Mouse (Mus musculus) adrenal gland (tissue): ENCODE measurements at regions not wholly inside any gene's neighbourhood (a gene's known extent, or its start where the extent isn't known, plus 50 kb on each side); places are given as distances from the start of the nearest gene placed in this dataset.

Source experiments
- intact Hi-C: fragments of 180-260 bp; cut with DNase I; formaldehyde crosslinking; loops from one replicate; pipeline ENCODE4 v1.15.1; 2025

GRCm38 (mm10) chr12:99039497-99040322 is 119.3 kb downstream of the Ttc8 start:
- intact Hi-C loops = no loop called here

GRCm38 (mm10) chr12:99041606-99042005 is 121.2 kb downstream of the Ttc8 start:
- intact Hi-C loops = no loop called here

GRCm38 (mm10) chr12:99042918-99043862 is 122.8 kb downstream of the Ttc8 start:
- intact Hi-C loops = no loop called here

GRCm38 (mm10) chr12:99044477-99044876 is 124.1 kb downstream of the Ttc8 start:
- intact Hi-C loops = no loop called here

GRCm38 (mm10) chr12:99050426-99050825 is 130.1 kb downstream of the Ttc8 start:
- intact Hi-C loops = no loop called here

- intact Hi-C loops = no loop called here
These were observed 132.2 kb downstream of the Ttc8 start for GRCm38 (mm10) chr12:99052599-99052998.

- intact Hi-C loops = no loop called here
These were observed 137.1 kb downstream of the Ttc8 start for GRCm38 (mm10) chr12:99057521-99057920.

GRCm38 (mm10) chr12:99058916-99059315 is 138.5 kb downstream of the Ttc8 start:
- intact Hi-C loops = no loop called here

GRCm38 (mm10) chr12:99059491-99059890 is 139.1 kb downstream of the Ttc8 start:
- intact Hi-C loops = no loop called here

- intact Hi-C loops = no loop called here
These were observed 140.3 kb downstream of the Ttc8 start for GRCm38 (mm10) chr12:99060702-99061101.

GRCm38 (mm10) chr12:99063441-99063840 is 143.1 kb downstream of the Ttc8 start:
- intact Hi-C loops = no loop called here

- intact Hi-C loops = no loop called here
These were observed 143.5 kb downstream of the Ttc8 start for GRCm38 (mm10) chr12:99063885-99064284.

GRCm38 (mm10) chr12:99067962-99068361 is 147.6 kb downstream of the Ttc8 start:
- intact Hi-C loops = no loop called here

GRCm38 (mm10) chr12:99073766-99074165 is 153.4 kb downstream of the Ttc8 start:
- intact Hi-C loops = no loop called here

- intact Hi-C loops = no loop called here
These were observed 157.0 kb downstream of the Ttc8 start for GRCm38 (mm10) chr12:99077366-99077765.

- intact Hi-C loops = loop anchor here (5.0 to 10.0 kb wide), 3 partner anchors 782 to 1027 kb away; partner anchors contain the start of gene Kcnk13
These were observed 159.5 kb downstream of the Ttc8 start for GRCm38 (mm10) chr12:99079873-99080272.

- intact Hi-C loops = loop anchor here (5.0 to 10.0 kb wide), 3 partner anchors 779 to 1024 kb away; partner anchors contain the start of gene Kcnk13
These were observed 163.2 kb downstream of the Ttc8 start for GRCm38 (mm10) chr12:99083616-99084015.

GRCm38 (mm10) chr12:99084144-99084543 is 163.8 kb downstream of the Ttc8 start:
- intact Hi-C loops = loop anchor here (5.0 to 10.0 kb wide), 3 partner anchors 778 to 1023 kb away; partner anchors contain the start of gene Kcnk13

- intact Hi-C loops = loop anchor here (10.0 kb wide), 1 partner anchor 878 kb away; the partner anchor contains the start of gene Kcnk13
These were observed 166.9 kb downstream of the Ttc8 start for GRCm38 (mm10) chr12:99087286-99087685.

- intact Hi-C loops = no loop called here
These were observed 171.4 kb downstream of the Ttc8 start for GRCm38 (mm10) chr12:99091770-99092169.

- intact Hi-C loops = no loop called here
These were observed 172.8 kb downstream of the Ttc8 start for GRCm38 (mm10) chr12:99093151-99093550.

GRCm38 (mm10) chr12:99093989-99094388 is 173.6 kb downstream of the Ttc8 start:
- intact Hi-C loops = no loop called here
